Mouse (Mus musculus) urinary bladder, postnatal 4 days (tissue): ENCODE measurements around the gene Prrx1.

ENCODE experiments used
- DNase-seq, 2 experiments: peaks; one replicate each; pipeline ENCODE4 v3.0.0; 2021 to 2022; ENCODE audit warnings: low spot score in 2 of 2

The Prrx1 gene

GRCm38 (mm10) chr1:163273132-163273531 lies 40.4 kb downstream of the Prrx1 start:
- no peak for DNase-seq

GRCm38 (mm10) chr1:163266853-163267538 lies 46.5 kb downstream of the Prrx1 start:
- DNase-seq, result no peak

GRCm38 (mm10) chr1:163257298-163257697 lies 56.2 kb downstream of the Prrx1 start:
- no peak for DNase-seq

GRCm38 (mm10) chr1:163255884-163256283 lies 57.6 kb downstream of the Prrx1 start:
- no peak for DNase-seq

GRCm38 (mm10) chr1:163252796-163253195 lies 60.7 kb downstream of the Prrx1 start:
- no peak for DNase-seq

- DNase-seq, result no peak
Measured at GRCm38 (mm10) chr1:163252331-163252730, 61.2 kb downstream of the Prrx1 start.

GRCm38 (mm10) chr1:163251766-163252165 lies 61.7 kb downstream of the Prrx1 start:
- DNase-seq, result no peak

GRCm38 (mm10) chr1:163238950-163239349 lies 74.6 kb downstream of the Prrx1 start:
- DNase-seq, result no peak

- no peak for DNase-seq
Measured at GRCm38 (mm10) chr1:163231230-163231629, 82.3 kb downstream of the Prrx1 start.

- no peak for DNase-seq
Measured at GRCm38 (mm10) chr1:163226271-163226670, 87.2 kb downstream of the Prrx1 start.

- no peak for DNase-seq
Measured at GRCm38 (mm10) chr1:163221767-163222166, 91.7 kb downstream of the Prrx1 start.

- no peak for DNase-seq
Measured at GRCm38 (mm10) chr1:163208919-163209867, 104.3 kb downstream of the Prrx1 start.

- DNase-seq, result no peak
Measured at GRCm38 (mm10) chr1:163198767-163199166, 114.7 kb downstream of the Prrx1 start.

- no peak for DNase-seq
Measured at GRCm38 (mm10) chr1:163198059-163198458, 115.5 kb downstream of the Prrx1 start.
